Mouse (Mus musculus) liver, embryonic 11.5 days (tissue): ENCODE measurements around the gene Obsl1. TPM values are rescaled to one million over a fixed set of nuclear protein-coding genes. Genes with fewer than 3 reads are reported as not detected.
A peak's percentile ranks its signal among the peaks of the same experiment; 100 is the strongest.

ENCODE experiments used
- ATAC-seq: fragments of 200-750 bp; cut with Nextera tagmentation; replicated peaks from 2 replicates; pipeline ENCODE4 v1.8.0; 2017; ENCODE audit warnings: moderate number of reproducible peaks, mild to moderate bottlenecking, moderate TSS enrichment, moderate library complexity; ENCODE audit not compliant: low FRiP score
- DNase-seq: peaks from one replicate; pipeline ENCODE4 v3.0.0-alpha.2; 2017; ENCODE audit warnings: low spot score
- H3K27ac ChIP-seq: fragments of 300-500 bp; sonication (generic); 2 replicates; pipeline ENCODE4 v1.5.1; 2014; ENCODE audit warnings: mild to moderate bottlenecking, low read depth, low read length, control low read depth
- H3K27me3 ChIP-seq: fragments of 300-500 bp; sonication (generic); replicated peaks from 2 replicates; pipeline ENCODE4 v1.6.1; 2014; ENCODE audit warnings: low read length, mixed read lengths; ENCODE audit not compliant: control insufficient read depth, insufficient read depth
- H3K36me3 ChIP-seq: fragments of 300-500 bp; sonication (generic); 2 replicates; pipeline ENCODE4 v1.6.1; 2014; ENCODE audit warnings: mild to moderate bottlenecking, low read length, moderate library complexity, mixed read lengths; ENCODE audit not compliant: control insufficient read depth, insufficient read depth
- H3K4me1 ChIP-seq: fragments of 300-500 bp; sonication (generic); replicated peaks from 2 replicates; pipeline ENCODE4 v1.6.1; 2014; ENCODE audit warnings: low read length, mixed read lengths; ENCODE audit not compliant: control insufficient read depth, insufficient read depth
- H3K4me2 ChIP-seq: fragments of 300-500 bp; sonication (generic); 2 replicates; pipeline ENCODE4 v1.6.1; 2014; ENCODE audit warnings: mild to moderate bottlenecking, control low read depth, moderate library complexity
- H3K4me3 ChIP-seq: fragments of 300-500 bp; sonication (generic); 2 replicates; pipeline ENCODE4 v1.5.1; 2014; ENCODE audit warnings: low read depth, low read length, control low read depth
- H3K9ac ChIP-seq: fragments of 300-500 bp; sonication (generic); 2 replicates; pipeline ENCODE4 v1.6.1; 2014; ENCODE audit warnings: low read depth, low read length, control low read depth
- H3K9me3 ChIP-seq: fragments of 300-500 bp; sonication (generic); 2 replicates; pipeline ENCODE4 v1.6.1; 2016; ENCODE audit warnings: low read length, inconsistent platforms, mixed read lengths; ENCODE audit not compliant: control insufficient read depth
- WGBS: fragments of 180-500 bp; shearing (Covaris S2); extraction: QIAGEN DNeasy Blood & Tissue Kit; methylation state at CpG from one replicate; pipeline ENCODE4 v1.1.7; 2014; 5-methylcytosine and 5-hydroxymethylcytosine counted together
- polyA plus RNA-seq: library from polyadenylated mRNA; unstranded; fragments of >200 nt; fragmentation: Nextera tagmentation; extraction: Ambion mirVana; gene quantifications from 2 replicates; pipeline ENCODE4 v1.2.1, GENCODE M21; 2014

The Obsl1 gene
- polyA plus RNA-seq, 1 experiment from 2014 or later, result 45.6 TPM

DNA sequence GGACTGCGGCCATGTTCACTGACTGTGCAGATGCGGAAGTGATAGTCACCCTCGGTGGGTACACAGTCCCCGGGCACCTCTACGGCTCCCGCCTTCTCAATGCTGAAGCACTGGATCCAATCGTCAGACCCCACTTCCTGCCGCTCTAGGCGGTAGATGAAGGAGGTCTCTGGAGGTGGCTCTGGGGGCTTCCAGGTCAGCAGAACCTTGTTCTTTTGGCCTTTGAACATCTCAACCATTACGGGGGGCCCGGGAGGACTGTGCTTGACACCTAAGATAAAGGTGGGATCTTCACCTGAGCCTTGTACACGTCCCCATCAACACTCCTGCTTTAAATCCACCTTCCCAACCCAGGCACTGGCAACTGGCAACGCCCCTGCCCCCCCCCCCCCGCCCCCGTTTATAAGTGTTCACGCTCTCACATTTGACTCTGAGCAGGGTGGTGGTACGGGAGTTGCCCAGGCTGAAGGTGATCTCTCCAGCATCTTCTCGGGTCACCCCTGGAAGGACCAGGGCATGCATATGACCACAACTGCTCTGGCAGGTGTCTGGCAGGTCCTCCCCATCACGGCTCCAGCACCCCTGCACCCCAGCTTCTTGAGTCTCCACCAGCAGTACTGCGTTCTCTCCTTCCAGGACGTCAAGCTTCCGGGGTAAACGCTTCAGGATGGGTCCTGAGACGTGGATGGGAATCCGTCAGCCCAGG, 3.2 kb downstream of the Obsl1 start:
- ATAC-seq (no peak), DNase-seq (no peak)
- Histone ChIP-seq H3K9ac (no peak overlapping the region), H3K4me1 (peaks cover 15% of the 10 kb centered on the region), H3K4me2 (peak overlapping the region; percentile 68; the same call in 1 of the 2 replicates), H3K9me3 (no peaks in the 10 kb centered on the region), H3K27ac (no peak overlapping the region), H3K36me3 (peaks cover 6% of the 10 kb centered on the region; the same call in 1 of the 2 replicates), H3K27me3 (peaks cover 44% of the 10 kb centered on the region), H3K4me3 (no peak overlapping the region)
- WGBS, result 76% methylated on average over 24 of the region's 25 CpGs

DNA sequence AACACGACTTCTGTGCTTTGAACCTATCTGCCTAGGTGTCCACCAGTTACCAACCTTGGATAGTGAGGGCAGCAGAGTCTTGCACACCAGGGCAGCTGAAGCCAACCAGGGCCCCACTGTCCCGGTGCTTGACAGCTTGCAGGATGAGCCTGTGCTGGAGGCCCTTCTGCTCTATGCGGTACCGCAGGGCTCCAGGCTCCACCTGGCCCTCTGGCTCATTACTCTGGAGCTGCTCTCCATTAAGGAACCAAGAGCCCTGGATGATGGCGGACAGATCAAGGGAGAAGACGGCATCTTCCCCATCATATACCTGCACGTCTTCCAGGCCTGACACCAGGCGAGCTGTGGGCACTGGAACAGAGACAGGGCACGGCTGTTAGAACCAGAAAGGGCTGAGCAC, 4.3 kb downstream of the Obsl1 start:
- no peak overlapping the region for H3K4me2 ChIP-seq
- H3K4me1 ChIP-seq, result peaks cover 10% of the 10 kb centered on the region
- peaks cover 6% of the 10 kb centered on the region; the same call in 1 of the 2 replicates for H3K36me3 ChIP-seq
- 87% methylated on average over 9 of the region's 9 CpGs for WGBS
- peaks cover 33% of the 10 kb centered on the region for H3K27me3 ChIP-seq
- DNase-seq (no peak), ATAC-seq (no peak)
- H3K27ac ChIP-seq, result no peak overlapping the region
- H3K9me3 ChIP-seq, result no peaks in the 10 kb centered on the region
- H3K4me3 ChIP-seq, result no peak overlapping the region
- H3K9ac ChIP-seq, result no peak overlapping the region

DNA sequence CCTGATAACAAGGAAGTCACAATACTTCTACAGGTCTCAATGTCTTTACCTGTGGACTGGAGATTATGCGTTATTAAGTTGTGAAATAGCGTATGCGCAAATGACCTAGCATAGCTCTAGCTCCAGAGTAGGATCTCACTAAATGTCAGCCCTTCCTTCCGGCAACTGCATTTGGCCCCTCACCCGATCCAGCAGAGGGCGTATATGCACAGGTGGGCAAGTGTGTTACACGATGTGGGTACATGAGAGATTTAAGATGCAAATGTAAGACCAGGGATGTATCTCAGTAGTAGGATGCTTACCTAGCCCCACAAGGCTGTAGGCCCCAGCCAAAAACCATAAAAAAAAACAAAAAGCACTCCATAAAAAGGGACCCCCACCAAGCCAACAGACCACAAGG, 6.8 kb downstream of the Obsl1 start:
- peaks cover 8% of the 10 kb centered on the region for H3K27me3 ChIP-seq
- no peak overlapping the region for H3K4me3 ChIP-seq
- ATAC-seq (no peak), DNase-seq (no peak)
- no peak overlapping the region for H3K9ac ChIP-seq
- no peaks in the 10 kb centered on the region for H3K9me3 ChIP-seq
- H3K4me1 ChIP-seq, result peaks cover 2% of the 10 kb centered on the region; the same call in 1 of the 2 replicates
- no peak overlapping the region for H3K27ac ChIP-seq
- H3K36me3 ChIP-seq, result peaks cover 10% of the 10 kb centered on the region; the same call in 1 of the 2 replicates
- 78% methylated on average over 7 of the region's 7 CpGs for WGBS
- H3K4me2 ChIP-seq, result no peak overlapping the region

DNA sequence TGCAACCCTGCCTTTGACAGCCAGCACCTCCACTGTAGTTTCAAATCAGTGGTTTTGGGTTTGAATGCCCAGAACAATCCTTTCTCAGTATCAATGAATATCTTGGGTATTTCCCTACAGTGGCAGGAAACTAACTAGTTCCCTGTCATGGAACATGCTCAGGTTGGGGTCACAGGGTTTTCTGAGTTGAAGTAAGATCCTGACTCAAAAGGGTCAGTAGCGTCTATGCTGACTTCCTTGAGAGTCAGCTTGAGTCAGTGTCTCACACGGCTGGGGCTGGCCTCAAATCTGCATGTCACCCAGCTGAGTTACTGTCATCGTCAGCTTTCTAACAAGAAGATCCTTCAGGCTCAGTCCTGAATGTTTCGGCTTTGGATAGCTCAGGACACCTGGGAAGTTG, 7.4 kb downstream of the Obsl1 start:
- Histone ChIP-seq H3K4me2 (no peak overlapping the region), H3K27ac (no peak overlapping the region), H3K4me1 (peaks cover 2% of the 10 kb centered on the region; the same call in 1 of the 2 replicates), H3K27me3 (peaks cover 4% of the 10 kb centered on the region), H3K9ac (no peak overlapping the region), H3K9me3 (no peaks in the 10 kb centered on the region), H3K4me3 (no peak overlapping the region), H3K36me3 (peaks cover 10% of the 10 kb centered on the region; the same call in 1 of the 2 replicates)
- no peak for DNase-seq
- WGBS, result 81% methylated on average over 4 of the region's 4 CpGs
- no peak for ATAC-seq

DNA sequence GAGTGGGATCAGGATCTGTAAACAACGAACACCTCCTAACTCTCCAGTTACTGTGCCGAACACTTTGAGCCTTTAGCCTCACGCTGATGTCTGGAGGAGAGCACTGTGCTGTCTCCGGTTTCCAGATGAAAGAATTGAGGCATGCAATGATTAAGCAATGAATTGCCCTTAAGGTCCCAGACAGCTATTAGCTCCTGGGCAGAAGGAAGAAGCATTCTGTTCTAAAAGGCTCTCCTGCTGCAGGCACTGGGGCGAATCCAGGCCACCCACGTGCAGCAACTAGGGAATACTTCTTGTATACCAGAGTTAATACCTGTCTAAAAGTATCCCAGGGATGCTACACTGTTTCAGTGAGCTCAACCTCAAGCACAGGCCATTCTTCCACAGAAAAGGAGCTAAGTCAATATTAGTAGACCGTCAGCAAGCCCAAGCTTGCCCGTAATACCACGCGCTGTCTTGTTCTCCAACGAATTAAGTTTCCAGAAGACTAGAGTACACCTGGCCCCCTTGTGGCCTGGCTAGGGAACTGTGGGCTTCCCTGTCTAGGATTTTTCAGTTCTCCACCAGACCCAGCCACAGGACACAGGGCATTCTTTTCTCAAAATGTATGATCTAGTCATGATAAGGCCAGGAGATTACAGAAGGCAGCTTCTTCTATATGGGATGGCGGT, 11.2 kb downstream of the Obsl1 start:
- H3K36me3 ChIP-seq, result peaks cover 13% of the 10 kb centered on the region
- no peak for ATAC-seq
- H3K4me2 ChIP-seq, result no peak overlapping the region
- H3K4me1 ChIP-seq, result no peaks in the 10 kb centered on the region
- H3K9ac ChIP-seq, result no peak overlapping the region
- WGBS, result 66% methylated on average over 12 of the region's 12 CpGs
- no peak overlapping the region for H3K4me3 ChIP-seq
- no peaks in the 10 kb centered on the region for H3K9me3 ChIP-seq
- DNase-seq, result peak; percentile 50
- no peak overlapping the region for H3K27ac ChIP-seq
- peaks cover 18% of the 10 kb centered on the region for H3K27me3 ChIP-seq

DNA sequence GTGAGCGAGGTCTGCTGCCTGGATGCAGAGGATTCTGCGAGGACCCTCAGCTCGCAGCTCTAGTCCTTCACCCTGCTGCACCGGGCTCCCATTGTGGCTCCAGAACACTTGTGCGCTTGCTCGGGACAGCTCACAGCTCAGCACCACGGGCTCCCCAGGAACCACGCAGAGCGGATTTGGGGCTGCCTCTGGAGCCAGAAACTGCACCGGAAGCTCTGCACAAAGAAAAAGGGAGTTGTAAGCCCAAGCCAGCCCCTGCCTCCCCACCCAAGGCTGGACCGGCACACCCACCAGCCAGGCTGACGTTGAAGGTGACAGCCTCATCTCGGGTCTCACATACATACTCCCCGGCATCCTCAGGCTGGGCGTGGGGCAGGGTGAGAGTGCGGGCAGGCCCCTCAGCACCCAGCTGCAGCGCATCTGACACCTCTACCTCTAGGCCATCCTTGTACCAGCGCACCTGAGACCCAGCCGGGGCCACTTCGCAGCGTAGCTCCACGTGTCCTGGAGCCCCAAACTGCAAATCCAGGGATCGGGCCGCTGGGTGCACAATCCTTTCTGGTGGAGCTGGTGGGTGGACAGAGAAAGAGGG, 13.6 kb downstream of the Obsl1 start:
- H3K27me3 ChIP-seq, result peaks cover 39% of the 10 kb centered on the region
- 46% methylated on average over 24 of the region's 24 CpGs for WGBS
- H3K9me3 ChIP-seq, result no peaks in the 10 kb centered on the region
- H3K4me1 ChIP-seq, result no peaks in the 10 kb centered on the region
- no peak overlapping the region for H3K4me2 ChIP-seq
- DNase-seq, result no peak
- no peak overlapping the region for H3K27ac ChIP-seq
- no peak overlapping the region for H3K4me3 ChIP-seq
- H3K36me3 ChIP-seq, result peaks cover 16% of the 10 kb centered on the region
- ATAC-seq, result no peak
- no peak overlapping the region for H3K9ac ChIP-seq

DNA sequence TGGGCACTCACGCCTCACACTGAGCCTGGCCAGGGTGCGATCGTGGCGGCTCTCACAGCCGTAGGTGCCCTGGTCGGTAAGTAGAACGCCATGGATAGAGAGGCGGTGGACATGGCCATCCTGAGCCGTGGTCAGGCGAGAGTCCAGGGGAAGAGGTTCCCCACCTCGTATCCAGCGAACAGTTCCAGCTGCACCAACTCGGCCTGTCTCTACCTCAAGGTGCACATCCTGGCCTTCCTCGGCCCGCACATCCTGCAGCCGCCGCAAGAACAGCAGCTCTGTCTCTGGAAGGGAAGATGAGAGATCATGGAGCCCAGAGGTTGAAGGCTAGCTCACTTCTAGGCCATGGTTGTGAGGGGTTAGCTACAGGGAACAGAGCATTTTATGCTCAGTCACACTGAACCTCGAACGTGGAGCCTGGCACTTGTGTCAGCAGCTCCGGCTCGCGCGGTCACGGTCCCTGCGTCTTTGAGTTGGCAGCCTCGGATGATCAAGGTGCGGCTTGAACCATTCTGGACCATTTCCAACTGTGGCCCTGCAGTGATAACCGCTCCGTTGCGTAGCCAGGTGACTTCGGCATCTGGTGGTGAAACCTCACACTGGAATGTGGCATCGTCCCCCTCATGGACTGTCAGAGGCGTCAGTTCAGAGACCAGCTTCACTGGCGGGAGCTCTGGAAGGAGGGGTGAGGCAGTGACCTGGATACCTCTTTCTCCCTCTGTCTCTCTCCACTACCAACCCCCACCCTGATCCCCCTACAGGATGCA, 15.3 kb downstream of the Obsl1 start:
- WGBS, result 76% methylated on average over 34 of the region's 34 CpGs
- H3K9ac ChIP-seq, result no peak overlapping the region
- DNase-seq, result no peak
- no peak overlapping the region for H3K4me3 ChIP-seq
- H3K4me1 ChIP-seq, result no peaks in the 10 kb centered on the region; the same call in 1 of the 2 replicates
- H3K4me2 ChIP-seq, result no peak overlapping the region
- peaks cover 56% of the 10 kb centered on the region for H3K27me3 ChIP-seq
- peaks cover 13% of the 10 kb centered on the region for H3K36me3 ChIP-seq
- no peak for ATAC-seq
- no peaks in the 10 kb centered on the region for H3K9me3 ChIP-seq
- no peak overlapping the region for H3K27ac ChIP-seq

DNA sequence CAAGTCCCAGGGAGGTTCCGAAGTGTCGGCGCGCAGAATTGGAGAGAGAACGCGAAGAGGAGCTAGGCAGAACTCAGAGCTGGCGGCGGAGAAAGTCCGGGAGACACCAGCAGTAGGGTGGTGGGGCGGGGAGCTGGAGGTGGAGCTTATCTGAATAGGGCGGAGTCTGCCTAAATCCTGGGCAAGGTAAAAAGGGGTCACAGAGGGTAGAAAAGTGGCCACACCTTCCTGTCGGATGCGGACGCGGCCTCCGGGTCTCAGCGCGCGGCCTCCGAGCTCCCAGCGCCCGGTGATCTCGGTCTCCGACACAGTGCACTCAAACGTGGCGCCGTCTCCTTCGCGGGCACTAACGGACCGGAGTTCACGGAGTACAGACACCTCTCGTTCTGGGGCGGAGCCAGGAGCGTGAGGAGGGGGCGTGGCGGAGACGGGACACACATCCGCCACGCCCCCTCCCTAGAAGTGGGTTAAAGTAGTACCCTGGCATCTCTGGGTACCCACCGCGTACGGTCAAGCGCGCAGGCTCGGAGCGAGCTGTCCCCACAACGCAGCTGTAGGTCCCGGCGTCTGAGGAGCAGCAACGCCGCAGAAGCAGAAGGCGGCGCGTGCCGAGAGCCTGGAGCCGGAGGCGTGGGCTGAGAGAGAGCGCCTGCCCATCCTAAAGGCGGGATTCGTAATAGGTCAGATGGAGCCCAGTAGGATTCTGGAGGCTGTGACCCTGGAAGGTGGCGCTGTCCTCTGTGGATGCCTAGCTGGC, 18.7 kb downstream of the Obsl1 start:
- no peak overlapping the region for H3K9ac ChIP-seq
- H3K4me3 ChIP-seq, result peak overlapping the region; percentile 55
- under 1% methylated on average over 62 of the region's 62 CpGs for WGBS
- ATAC-seq, result peak; percentile 62
- H3K36me3 ChIP-seq, result peaks cover 12% of the 10 kb centered on the region
- peak; percentile 79 for DNase-seq
- H3K9me3 ChIP-seq, result no peaks in the 10 kb centered on the region
- peaks cover 84% of the 10 kb centered on the region for H3K27me3 ChIP-seq
- no peak overlapping the region for H3K27ac ChIP-seq
- H3K4me1 ChIP-seq, result no peaks in the 10 kb centered on the region; the same call in 1 of the 2 replicates
- H3K4me2 ChIP-seq, result peak overlapping the region; percentile 76
